Mouse (Mus musculus) yolk sac, embryonic 10.5 days (tissue): ENCODE results near the gene Cnot3.
A peak's percentile ranks its signal among the peaks of the same experiment; 100 is the strongest.
"Not testable (repeated sequence)": the region's sequence is repeated elsewhere in the genome, so short reads cannot be mapped to it uniquely, and the experiment has no call there.

Experiments used
- DNase-seq: peaks from one replicate; pipeline ENCODE4 v3.0.0-alpha.2; 2017; ENCODE audit warnings: low spot score

Gene Cnot3

GRCm38 (mm10) chr7:3698471-3698870, 53.4 kb downstream of the Cnot3 start:
- no peak for DNase-seq

DNA sequence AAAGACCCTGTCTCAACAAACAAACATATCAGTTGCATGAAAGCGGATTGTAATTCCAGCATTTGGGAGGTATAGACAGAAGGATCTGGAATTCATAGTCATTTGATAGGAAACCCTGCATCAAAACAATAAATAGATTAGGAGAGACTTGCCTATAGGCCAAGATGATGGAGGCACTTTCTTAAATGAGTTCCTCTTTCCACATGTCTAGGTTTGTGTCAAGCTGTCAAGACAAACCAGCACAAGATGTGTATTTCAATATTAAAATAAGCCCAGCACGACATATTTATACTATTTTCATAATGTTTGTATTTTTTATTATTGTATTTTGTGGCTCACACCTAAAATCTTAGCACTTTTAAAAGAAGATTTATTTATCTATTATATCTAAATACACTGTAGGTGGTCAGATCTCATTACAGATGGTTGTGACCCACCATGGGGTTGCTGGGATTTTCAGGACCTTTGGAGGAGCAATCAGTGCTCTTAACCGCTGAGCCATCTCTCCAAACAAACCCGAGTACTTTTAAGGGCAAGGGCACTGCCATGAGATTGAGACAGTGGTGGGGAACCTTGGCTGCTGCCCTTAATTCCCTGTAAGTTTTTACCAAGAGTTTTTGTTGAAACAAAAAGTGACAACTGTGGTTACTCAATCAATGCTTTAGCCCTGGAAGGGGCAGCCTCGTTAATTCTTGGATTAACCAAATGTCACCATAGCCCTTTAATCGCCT, 58.2 kb downstream of the Cnot3 start:
- no peak for DNase-seq

DNA sequence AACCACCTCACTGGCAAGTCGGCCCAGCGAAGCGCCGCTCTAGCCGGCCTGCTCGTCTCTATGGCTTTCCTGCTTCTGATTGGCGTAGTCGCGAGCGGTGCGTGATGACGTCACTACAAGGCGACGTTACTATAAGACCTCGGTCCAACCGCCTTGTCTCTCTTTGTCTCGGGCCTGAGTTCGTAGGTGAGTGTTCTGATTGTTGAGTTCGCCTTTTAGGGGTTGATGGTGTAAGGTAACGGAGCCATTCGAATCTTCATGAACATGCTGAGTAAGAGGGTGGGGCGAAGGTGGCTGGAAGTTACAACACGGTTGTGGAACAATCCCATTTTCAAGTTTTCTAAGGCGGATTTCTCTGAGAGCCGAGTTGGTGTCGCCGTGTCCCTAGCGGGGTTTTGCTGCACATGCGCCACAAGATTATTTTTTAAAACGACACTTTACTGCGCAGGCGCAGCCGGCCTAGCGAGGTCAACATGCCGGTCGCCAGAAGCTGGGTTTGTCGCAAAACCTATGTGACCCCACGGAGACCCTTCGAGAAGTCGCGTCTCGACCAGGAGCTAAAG, 58.9 kb downstream of the Cnot3 start, which contains the start of gene Rps9:
TSS of gene Rps9 (plus strand) at position 115 of the 563 bp plus-strand sequence.
- peak; percentile 96 for DNase-seq

DNA sequence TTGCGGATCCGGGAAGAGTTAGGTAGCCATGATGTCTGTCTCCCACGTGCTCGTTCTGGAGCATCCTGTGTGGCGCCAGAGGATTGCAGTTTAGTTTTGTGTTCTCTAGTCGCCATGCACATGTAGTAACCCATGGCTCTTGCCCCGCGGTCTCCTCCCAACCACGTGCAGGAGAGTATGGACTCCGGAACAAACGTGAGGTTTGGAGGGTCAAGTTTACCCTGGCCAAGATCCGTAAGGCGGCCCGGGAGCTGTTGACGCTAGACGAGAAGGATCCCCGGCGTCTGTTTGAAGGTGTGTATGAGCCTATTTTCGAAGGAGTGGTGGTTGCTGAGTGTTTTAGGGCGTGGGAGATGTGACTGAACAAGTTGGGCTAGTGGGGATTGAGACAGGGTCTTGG, 59.4 kb downstream of the Cnot3 start:
- DNase-seq = no peak

GRCm38 (mm10) chr7:3705461-3705860, 60.4 kb downstream of the Cnot3 start:
- not testable (repeated sequence) for DNase-seq

DNA sequence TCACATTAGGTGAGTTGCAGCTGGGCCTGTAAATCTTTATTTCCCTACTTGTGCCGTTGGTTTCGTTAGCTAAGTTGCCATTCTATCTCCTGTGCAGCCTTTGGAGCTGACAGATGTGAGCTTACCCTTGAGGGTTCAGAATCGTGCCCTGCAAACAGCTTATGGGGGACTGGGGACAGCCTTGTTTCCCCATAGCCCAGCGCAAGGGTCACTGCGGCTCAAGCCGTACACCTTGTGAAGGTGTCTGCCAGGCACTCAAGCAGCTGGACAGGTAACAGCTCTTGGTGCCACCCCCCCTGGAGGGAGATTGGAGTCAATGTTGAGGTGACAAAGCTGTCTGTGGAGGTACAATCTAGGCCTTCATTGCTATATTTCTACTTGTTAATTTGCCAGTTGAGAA, 60.8 kb downstream of the Cnot3 start:
- no peak for DNase-seq

GRCm38 (mm10) chr7:3706343-3706934, 61.4 kb downstream of the Cnot3 start:
- no peak for DNase-seq

DNA sequence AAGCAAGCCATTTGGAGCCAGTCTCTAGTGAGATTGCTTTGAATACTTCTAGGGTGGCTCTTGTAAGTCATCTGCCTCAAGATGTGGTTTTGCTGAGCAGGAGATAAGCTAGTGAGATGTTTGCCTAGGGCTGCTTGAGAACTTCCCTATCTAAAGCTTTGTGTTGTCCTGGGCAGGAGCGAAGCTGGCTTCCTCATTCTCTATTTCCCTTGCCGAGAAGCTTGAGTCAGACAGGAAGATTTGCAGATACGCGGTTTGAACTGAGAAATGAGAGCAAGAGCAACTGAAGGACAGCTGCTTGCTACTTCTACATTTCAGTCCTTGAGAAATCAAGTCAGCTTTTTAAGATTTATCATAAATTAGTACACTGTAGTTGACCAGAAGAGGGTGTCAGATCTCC, 62.0 kb downstream of the Cnot3 start:
- no peak for DNase-seq

DNA sequence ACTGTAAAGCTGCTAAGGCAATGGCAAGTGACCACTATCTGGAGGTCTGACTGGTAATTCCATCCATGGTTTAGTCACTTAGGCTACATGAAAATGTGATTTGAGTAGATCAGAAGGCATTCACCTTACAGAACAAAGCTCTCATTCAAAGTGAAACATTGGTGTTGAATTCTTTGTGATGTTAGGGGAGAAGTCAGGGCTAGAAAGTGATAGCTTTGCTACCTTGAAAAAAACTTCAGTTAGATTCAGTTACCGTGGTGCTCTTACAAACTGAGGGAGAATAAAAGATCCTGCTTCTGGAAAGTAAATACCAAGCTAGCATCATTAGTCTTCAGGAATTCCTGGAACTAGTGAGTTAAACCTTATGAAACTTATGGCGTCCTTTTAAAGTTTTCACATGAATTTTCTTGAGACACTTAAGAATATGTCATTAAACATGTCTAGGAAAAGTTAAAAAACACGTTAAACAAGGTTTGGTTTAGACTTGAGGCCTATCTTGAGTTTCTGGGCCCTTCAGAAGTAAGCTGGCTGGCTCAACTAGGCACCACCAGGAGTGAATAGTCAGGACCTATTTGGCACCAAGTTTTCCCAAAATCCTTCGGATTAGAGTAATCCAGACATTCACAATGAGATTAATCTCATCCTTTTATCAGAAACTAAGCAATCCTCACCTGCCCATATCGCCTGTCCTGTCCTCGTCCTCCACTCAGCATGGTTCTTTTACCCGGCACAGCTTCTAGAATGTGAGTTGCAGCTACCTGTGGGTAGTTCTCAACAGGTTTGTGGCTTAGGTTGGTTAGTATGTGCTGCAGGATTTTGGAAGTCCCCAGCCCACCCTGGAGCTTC, 62.7 kb downstream of the Cnot3 start:
- DNase-seq = peak; percentile 32

DNA sequence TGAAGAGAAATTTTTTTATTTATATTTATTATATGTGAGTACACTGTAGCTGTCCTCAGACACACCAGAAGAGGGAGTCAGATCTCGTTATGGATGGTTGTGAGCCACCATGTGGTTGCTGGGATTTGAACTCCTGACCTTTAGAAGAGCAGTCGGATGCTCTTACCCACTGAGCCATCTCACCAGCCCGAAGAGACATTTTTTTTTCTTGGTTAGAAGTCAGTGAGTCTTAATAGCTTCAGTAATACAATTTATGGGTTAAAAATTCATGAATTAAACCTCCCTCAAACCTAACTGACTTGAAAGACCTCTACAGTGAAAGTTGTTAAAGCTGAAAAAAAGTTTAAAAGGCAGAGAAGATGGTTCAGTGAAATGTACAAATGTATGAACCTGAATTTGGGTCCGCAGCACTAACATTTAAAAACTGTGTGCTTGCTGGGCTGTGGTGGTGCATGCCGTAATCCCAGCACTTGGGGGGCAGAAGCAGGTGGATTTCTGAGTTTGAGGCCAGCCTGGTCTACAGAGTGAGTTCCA, 63.4 kb downstream of the Cnot3 start:
- DNase-seq = not testable (repeated sequence)

DNA sequence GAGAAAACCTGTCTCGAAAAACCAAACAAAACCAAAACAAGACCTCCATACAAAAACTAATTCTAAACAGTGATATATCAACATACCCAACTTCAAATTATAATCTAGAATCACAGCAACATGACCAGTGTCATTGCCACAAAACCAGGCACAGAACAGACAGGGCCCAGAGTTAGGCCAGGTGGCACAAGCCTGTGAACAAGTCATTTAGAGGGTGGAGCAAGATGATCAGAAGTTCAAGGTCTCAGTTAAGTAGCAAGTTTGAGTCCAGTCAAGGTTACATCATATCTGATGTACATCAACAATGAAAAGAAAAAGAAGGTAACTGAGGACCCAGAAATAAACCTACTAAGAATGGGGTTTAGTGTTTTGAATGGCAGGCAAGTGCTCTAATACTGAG, 63.9 kb downstream of the Cnot3 start:
- DNase-seq = no peak
